Mouse (Mus musculus): ENCODE results near the gene Sptbn1.
A peak's percentile ranks its signal among the peaks of the same experiment; 100 is the strongest.

Sptbn1 gene

DNA sequence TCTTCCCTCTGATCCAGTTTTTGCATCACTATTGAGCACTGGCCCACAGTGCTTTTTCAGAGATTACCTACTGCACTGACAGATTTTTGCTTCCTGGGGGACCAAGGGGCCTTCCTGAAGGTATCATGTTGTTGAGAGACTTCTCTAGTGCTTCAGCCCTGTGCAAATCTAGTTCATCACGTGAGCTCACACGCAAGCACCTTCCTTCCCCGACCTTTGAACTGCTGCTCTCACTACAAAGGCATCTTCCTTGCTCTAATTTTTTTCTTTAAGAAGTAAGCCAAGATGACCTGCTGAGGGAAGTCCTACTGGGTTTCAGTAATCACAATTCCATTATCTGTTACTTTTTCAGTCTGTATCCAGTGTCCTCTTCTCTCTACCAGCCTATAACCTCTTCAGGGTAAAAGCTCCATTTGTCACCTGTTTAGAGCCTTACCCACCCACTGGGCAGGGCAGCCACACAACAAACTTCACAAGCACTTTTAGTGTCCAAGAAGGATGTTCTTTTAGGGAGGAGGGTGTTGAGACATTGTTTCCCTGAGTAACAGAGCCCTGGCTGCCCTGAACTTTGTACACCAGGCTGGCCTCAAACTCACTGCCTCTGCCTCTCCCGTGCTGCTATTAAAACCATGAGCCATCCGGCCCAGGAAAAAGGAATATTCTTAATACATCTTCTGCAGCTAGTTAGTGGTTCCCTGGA, 103.3 kb downstream of the Sptbn1 start:
- DNase-seq: peak; percentile 23

DNA sequence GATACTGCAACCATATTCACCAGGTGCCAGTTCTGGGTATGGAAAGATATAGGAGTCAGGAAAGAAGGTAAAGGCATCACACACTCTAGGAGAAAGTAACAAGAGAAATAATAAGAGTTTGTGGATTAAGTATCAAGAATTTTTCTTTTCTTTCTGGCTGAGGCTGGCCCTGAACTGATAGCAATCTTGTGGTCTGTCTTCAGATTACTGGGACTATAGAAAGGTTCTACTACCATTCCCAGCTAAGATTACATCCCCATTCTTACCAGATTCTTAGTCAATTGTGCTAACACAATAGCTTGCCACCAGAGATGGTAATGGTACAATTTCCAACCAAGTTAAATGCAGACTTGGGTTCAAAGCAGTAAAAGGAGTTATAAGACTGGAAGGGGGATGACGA, 104.1 kb downstream of the Sptbn1 start:
- DNase-seq: no peak

GRCm38 (mm10) chr11:30163081-30163480, 104.9 kb downstream of the Sptbn1 start:
- no peak for DNase-seq

- no peak for DNase-seq
Observed at GRCm38 (mm10) chr11:30161744-30162143, 106.2 kb downstream of the Sptbn1 start.

DNA sequence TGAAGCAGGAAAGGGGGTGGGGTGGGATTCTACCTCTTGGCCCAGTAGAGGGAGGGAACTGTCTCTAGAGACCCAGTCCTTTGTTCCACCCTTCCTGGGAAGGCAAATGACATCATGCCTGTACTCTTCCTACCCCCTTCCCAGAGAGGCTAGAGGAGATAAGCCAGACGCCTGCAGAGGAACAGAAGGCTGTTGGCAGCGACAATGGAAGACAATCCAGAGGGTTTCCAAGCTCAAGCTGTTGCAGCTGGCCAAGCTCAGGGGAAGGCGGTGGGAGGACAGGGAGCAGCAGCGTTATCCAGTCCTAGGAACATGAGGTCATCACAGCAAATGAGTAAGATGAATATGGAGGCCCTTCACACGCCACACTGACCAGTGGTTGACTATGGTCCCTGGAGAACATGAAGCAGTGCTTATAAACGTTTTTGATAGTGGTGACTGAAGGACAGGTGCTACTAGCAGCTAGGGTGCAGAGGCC, 106.8 kb downstream of the Sptbn1 start:
- peak; percentile 92 for DNase-seq

DNA sequence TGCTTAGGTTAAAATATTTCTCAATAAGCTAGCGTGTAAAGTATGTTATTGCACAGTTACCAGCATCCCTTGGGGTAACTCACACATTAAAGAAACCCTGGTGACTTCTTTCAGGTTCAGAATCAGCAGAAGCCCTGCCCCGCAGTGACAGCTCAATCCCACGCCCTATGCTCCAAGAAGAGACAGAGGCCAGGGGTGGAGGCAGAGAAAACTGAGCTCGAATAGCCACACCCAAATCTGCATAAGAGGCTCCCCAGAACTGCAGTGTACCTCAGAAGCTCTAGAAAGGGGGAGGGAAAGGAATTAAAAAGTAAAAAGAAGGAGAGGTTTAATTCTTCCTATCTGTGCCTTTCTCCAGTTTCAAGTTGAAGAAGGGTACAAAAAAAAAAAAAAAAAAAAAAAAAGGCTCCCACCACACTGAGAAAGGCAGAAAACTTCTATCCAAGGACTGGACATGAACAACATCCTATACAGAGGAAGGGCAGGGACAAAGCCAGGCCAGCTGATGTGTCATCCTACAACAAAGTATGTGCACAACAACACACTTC, 107.3 kb downstream of the Sptbn1 start:
- peak; percentile 45 for DNase-seq

DNA sequence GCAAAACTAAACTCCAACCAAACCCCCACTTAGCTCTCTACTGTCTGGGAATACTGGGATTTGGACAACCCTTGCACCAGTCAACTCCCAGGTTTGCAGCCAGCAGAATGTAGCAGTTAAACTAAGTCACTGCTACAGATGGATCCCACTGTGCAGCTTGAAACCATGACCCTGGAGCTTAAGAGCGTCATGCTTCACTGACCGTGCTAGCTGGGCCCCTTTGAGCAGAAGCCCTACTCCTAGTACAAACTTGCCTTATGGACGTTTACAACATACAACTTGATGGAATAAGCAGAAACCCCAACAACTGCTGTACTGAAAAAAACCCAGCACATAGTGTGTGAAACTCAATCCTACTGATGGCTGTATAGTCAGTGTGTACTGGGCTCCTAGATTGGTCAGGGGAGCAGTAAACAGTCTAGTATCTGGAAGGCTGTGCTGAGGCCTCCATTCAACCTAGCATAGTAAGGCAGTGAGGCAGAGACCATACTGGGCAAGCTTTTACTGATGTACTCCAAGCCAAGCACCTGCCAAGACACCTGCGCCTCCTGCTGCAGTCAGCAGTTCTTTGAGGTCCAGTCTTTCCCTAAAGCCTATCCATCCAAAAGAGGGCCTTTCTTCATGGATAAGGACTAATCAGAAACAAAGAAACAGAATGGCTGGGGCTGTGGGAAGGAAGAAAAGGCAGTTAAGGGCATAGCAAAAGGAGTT, 108.3 kb downstream of the Sptbn1 start:
- DNase-seq: no peak

DNA sequence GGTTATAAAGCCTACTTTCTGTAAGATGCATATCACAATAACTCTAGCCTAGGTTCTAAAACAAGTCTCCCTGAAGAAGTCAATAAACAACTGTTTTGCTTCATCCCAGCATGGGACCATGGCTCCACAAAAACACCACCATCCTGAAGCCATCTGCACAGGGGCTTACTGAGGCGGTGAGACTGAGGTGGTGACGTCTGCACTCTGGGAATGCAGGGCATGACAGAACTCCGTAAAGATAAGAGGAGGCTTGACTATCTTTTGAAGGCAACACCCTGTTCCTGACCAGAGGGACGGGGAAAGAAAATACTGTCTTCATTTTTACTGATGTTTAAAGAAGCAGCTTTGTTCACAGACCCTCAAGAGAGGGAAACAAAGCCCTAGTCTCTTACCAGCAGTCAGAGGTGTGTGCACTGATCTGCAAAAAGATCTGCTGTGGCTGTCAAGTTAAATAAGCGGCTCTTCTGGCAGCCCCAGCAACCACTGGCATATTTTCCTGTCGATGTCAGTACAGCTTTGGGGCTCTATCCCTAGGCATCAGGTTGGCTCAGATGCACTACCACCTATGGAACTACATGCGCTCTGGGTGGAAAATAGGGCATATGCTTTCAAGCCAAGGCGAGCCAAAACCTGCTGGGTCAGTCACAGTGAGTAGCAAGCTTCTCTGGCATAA, 109.8 kb downstream of the Sptbn1 start:
- DNase-seq: no peak

- peak; percentile 49 for DNase-seq
Observed at GRCm38 (mm10) chr11:30155887-30156286, 112.1 kb downstream of the Sptbn1 start.

DNA sequence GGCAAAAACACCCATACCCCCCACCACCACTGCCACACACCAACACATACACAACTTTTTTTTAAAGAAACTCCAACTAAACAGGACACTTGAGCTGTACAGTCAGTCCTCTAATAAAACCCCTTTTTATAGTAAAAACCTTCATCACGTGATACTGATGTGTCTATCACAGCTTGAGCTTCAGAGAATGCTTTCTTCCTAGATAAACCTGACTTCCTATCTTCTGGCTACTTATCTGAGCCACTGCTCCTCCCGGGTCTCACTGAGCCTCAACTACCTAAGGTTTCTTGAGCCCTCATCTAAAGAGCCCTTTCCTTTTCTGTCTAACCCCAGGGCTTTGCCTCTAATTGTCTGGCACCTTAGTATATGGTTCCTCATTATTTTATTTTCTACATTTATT, 113.0 kb downstream of the Sptbn1 start:
- no peak for DNase-seq

DNA sequence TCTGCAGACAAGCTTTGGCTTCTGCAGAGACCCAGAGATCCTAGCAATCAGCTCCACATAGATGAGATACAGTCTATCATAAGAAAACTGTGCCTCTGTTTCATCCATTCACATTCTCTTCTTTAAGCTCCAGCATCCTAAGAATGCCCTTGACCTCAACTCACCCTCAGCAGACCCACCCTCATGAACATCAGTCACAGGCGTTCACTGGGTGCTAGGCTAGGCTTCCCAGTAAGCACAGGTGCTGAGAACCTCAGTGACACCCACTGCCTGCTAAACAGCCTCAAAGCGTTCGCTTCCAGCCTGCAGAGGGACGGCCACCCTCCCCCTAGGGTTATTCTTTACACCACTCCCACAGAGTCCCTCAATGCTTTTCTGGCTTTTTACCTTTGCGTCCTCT, 119.1 kb downstream of the Sptbn1 start:
- DNase-seq: no peak

- no peak for DNase-seq
Observed at GRCm38 (mm10) chr11:30148378-30148777, 119.6 kb downstream of the Sptbn1 start.

DNA sequence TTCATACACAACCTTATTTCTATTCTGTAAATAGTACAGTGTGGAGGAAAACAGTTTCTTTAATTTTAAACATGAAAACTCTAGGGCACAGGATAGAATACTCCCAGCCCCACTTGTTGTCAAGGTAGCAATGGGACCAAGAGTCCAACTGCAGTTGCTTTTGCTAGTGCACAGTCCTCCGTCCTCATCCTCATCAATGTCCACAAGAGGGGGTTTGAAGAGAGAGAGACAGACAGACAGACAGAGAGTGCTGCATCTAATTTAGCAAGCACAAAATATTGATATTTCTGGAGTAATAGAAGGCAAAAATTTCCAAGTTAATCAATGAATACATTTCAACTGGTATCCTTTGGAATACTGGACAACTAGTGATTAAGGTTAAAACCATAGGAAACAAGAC, 120.1 kb downstream of the Sptbn1 start:
- no peak for DNase-seq

DNA sequence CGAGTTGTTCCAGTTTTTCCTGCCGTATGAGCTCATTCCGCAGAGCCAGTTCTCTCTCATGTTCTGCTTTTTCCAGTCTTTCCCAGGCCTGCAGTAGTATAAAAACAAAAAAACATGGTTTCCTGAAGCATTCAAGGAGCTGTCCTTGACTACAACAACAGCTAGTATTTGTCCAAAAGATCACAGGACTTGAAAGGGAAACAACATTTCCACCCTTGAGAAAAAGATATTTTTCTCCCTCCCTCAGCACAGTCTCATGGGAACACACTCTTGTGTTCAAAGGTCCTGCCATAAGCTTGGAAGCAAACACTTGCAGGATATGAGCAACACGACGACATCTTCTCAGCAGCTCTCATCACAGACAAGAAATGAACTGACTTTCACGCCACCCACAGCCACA, 124.9 kb downstream of the Sptbn1 start:
- DNase-seq: no peak

- no peak for DNase-seq
Observed at GRCm38 (mm10) chr11:30139165-30139826, 128.7 kb downstream of the Sptbn1 start.

DNA sequence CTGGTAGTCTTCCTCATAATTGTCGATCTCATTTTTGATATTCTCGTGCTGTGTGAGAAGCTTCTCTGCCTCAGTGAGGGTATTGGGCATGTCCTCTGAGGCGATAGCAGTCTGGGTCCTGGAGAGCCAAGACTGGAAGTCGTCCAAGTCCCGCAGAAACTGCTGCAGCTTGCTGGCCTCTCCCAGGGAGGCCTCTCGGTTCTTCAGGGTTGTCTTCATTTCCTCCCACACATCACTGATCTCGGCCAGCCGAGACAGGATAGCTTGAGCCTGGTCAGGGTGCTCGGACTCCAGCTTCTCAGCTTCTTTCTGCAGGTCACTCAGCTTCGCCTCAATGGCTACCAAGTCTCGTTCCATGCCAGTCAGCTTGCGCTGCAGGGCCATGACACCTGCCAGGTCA, 130.9 kb downstream of the Sptbn1 start:
- no peak for DNase-seq

GRCm38 (mm10) chr11:30134058-30134457, 133.9 kb downstream of the Sptbn1 start:
- no peak for DNase-seq

DNA sequence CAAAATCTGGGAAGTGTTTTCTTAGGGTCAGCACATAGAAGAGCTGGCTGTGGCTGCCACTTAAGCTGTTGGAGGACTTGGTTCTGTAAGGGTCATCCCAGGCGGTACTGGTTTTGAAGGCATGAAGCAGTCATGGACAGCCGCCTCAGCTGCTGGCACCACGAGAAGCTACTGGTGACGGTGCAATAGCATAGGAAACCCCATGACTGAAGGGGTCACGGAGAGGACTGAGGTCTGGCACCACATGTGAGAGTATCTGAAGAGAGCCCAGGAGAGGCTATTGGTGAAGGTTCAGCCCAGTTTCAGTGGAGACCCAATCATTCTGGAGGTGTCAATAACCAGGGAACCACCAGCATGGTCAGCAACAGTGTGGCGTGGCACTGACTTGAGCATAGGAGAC, 135.4 kb downstream of the Sptbn1 start:
- no peak for DNase-seq

DNA sequence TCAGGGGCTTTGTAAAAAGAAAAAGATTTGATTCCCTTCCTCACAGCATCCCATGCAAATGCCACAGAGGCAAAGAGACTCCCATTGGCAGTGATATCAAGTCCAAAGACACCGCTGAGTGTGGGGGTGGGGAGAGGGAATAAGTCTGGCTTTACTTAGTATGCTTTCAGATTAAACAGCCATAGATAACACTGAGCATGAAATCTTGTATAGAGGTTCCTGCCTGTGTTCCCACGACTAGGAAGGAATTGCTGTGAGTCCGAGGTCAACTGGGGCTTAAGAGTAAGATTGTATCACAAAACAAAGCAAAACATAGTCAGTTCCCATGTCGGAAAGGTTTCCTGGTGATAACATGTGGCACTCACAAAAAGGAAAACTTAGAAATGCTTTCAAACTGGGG, 136.3 kb downstream of the Sptbn1 start:
- DNase-seq: no peak

- no peak for DNase-seq
Observed at GRCm38 (mm10) chr11:30129339-30129738, 138.6 kb downstream of the Sptbn1 start.

- no peak for DNase-seq
Observed at GRCm38 (mm10) chr11:30126840-30127239, 141.1 kb downstream of the Sptbn1 start.

DNA sequence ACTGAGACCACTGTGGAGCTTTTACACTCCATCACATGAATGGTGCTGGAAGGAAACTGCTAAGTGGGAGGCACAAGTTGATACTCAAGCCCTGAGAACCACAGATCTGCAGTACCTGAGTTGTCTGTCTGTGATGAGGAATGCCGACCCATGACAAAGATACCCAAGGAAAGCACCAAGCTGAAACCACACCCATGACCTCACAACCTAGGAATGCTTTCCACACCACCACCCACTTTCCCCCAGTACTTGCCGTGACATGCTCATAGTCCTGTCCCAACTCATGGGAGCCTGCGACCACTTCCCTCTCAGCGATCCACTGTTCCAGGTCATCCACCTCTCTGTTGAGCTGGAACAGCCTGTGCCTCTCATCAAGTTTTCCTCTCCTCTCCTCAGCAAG, 149.9 kb downstream of the Sptbn1 start:
- no peak for DNase-seq

GRCm38 (mm10) chr11:30113631-30114030, 154.3 kb downstream of the Sptbn1 start:
- no peak for DNase-seq
